Mouse (Mus musculus): ENCODE data around the gene Klk4.

DNA sequence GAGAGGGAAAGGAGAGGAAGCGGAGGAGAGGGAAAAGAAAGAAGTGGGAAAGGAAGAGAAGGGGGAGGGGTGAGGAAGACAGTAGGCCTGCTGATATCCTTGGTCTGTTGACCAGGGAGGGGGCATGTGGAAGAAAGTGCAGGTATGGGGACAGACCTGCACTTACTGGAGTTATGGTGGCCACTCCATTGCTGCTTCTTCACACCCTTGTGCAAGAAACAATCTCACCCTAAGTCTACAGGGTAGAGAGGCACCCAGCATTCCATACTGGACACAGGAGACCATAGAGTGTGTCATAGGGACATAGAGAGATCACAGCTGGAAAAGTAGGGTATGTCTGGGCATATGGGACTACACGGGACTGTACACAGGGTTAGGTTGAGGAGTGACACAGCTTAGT lies 41.0 kb downstream of the Klk4 start:
- TF ChIP-seq CTCF (IDR thresholded peaks at IDR 0.05; ENCODE audit: low read depth) (no peak), EP300 (IDR thresholded peaks at IDR 0.05; ENCODE audit: low read depth) (no peak)

All from heart, postnatal 0 days (tissue).